1 mouse cellular context compared by ENCODE assay signal in the genomic region with DNA sequence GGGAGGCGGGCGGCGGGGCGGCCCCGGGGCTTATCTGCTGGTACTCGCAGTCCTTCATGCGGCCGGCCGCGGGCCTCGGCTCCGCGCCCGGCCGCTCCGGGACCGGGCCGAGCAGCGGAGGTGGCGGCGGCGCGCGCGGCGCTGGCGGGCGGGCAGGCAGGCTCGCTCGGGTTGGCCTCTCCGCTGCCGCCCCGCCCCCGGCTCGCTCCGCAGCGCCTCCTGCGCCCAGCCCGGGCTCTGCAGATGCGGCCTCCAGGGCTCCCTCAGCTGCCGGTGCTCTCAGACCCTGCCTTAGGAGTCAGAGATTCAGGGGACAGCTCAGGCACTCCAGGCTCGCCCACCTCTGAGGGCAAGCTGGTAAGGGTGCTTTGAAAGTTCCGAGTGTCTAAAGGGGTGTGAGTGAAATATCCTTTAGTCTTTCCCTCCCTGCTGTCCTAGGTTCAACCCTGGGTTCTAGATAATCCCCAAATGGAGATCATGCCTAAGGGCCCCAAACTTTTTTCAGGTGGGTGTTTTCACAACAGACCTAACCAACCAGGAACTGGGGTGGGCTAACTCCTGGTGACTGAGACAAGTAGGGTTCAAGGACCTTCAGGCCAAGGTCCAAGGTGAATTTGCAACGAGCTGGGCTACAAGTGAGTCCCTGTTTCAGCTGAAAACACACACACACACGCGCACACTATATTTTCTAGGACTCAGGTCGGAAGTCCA.
TF ChIP-seq lines count a peak whose summit lies in the region.

No protein-coding gene starts in this region.

TF ChIP-seq in CH12.LX, 34 proteins besides CTCF, POLR2A, EP300 and RAD21 (continued from another document):
- TF ChIP-seq GABPA (IDR thresholded peaks at IDR 0.05; ENCODE audit: insufficient replicate concordance, low read depth, low read length) (no peak), JUND (conservative IDR thresholded peaks at IDR 0.05; ENCODE audit: low read depth, low read length) (no peak), MAFK (IDR thresholded peaks at IDR 0.05; ENCODE audit: insufficient replicate concordance, low read length) (no peak)
TF ChIP-seq in CH12.LX: peak in this region for 3.
